Mouse (Mus musculus): ENCODE measurements around the gene Lcn9.

Gene Lcn9

GRCm38 (mm10) chr2:25852626-25853025 lies 29.7 kb downstream of the Lcn9 start:
- DNase-seq = no peak

- DNase-seq = peak; percentile 23
Measured at GRCm38 (mm10) chr2:25853998-25854397, 31.0 kb downstream of the Lcn9 start.

GRCm38 (mm10) chr2:25859891-25860290 lies 36.9 kb downstream of the Lcn9 start:
- DNase-seq = no peak

GRCm38 (mm10) chr2:25862038-25862437 lies 39.1 kb downstream of the Lcn9 start:
- no peak for DNase-seq

- DNase-seq = no peak
Measured at GRCm38 (mm10) chr2:25862696-25863270, 39.8 kb downstream of the Lcn9 start.

GRCm38 (mm10) chr2:25863337-25864131 lies 40.6 kb downstream of the Lcn9 start, which contains the start of gene Kcnt1:
Gene Kcnt1, plus strand, starts transcription at chr2:25863734.
- no peak for DNase-seq

- no peak for DNase-seq
Measured at GRCm38 (mm10) chr2:25864230-25864629, 41.3 kb downstream of the Lcn9 start.

GRCm38 (mm10) chr2:25865412-25865811 lies 42.5 kb downstream of the Lcn9 start:
- DNase-seq = no peak

GRCm38 (mm10) chr2:25866656-25867055 lies 43.7 kb downstream of the Lcn9 start:
- no peak for DNase-seq

Measured in thymus, postnatal 25 days (tissue).